Mouse (Mus musculus) liver, embryonic 15.5 days (tissue): ENCODE data around the gene Itga2b. TPM values are rescaled to one million over a fixed set of nuclear protein-coding genes. Genes with fewer than 3 reads are reported as not detected.

Source experiments
- ATAC-seq: fragments of 200-750 bp; cut with Nextera tagmentation; 2 replicates; pipeline ENCODE4 v1.8.0; 2017; ENCODE audit warnings: moderate number of reproducible peaks, mild to moderate bottlenecking, moderate library complexity; ENCODE audit not compliant: insufficient read depth
- H3K27ac ChIP-seq: fragments of 300-500 bp; sonication (generic); replicated peaks from 2 replicates; pipeline ENCODE4 v1.5.1; 2015; ENCODE audit warnings: mild to moderate bottlenecking, inconsistent platforms
- H3K27me3 ChIP-seq: fragments of 300-500 bp; sonication (generic); 2 replicates; pipeline ENCODE4 v1.6.1; 2015; ENCODE audit warnings: mild to moderate bottlenecking, inconsistent platforms
- H3K36me3 ChIP-seq: fragments of 300-500 bp; sonication (generic); replicated peaks from 2 replicates; pipeline ENCODE4 v1.6.1; 2015; ENCODE audit warnings: moderate library complexity, mild to moderate bottlenecking, inconsistent platforms
- H3K4me1 ChIP-seq: fragments of 300-500 bp; sonication (generic); replicated peaks from 2 replicates; pipeline ENCODE4 v1.6.1; 2015; ENCODE audit warnings: inconsistent platforms
- H3K4me2 ChIP-seq: fragments of 300-500 bp; sonication (generic); 2 replicates; pipeline ENCODE4 v1.6.1; 2015; ENCODE audit warnings: moderate library complexity, mild to moderate bottlenecking, inconsistent platforms
- H3K4me3 ChIP-seq: fragments of 300-500 bp; sonication (generic); replicated peaks from 2 replicates; pipeline ENCODE4 v1.5.1; 2015; ENCODE audit warnings: mild to moderate bottlenecking, inconsistent platforms
- H3K9ac ChIP-seq: fragments of 300-500 bp; sonication (generic); 2 replicates; pipeline ENCODE4 v1.6.1; 2015; ENCODE audit warnings: moderate library complexity, mild to moderate bottlenecking, inconsistent platforms
- H3K9me3 ChIP-seq: fragments of 300-500 bp; sonication (generic); replicated peaks from 2 replicates; pipeline ENCODE4 v1.6.1; 2016; ENCODE audit warnings: inconsistent platforms
- WGBS: fragments of 180-500 bp; shearing (Covaris S2); methylation state at CpG from one replicate; pipeline ENCODE4 v1.1.7; 2015; ENCODE audit warnings: mixed read lengths; ENCODE audit not compliant: insufficient replicate concordance; 5-methylcytosine and 5-hydroxymethylcytosine counted together
- polyA plus RNA-seq: library from polyadenylated mRNA; unstranded; fragments of >200 nt; fragmentation: Nextera tagmentation; extraction: Ambion mirVana; gene quantifications from 2 replicates; pipeline ENCODE4 v1.2.1, GENCODE M21; 2015

The Itga2b gene
- polyA plus RNA-seq, 1 experiment from 2014 or later, result 26.9 TPM

DNA sequence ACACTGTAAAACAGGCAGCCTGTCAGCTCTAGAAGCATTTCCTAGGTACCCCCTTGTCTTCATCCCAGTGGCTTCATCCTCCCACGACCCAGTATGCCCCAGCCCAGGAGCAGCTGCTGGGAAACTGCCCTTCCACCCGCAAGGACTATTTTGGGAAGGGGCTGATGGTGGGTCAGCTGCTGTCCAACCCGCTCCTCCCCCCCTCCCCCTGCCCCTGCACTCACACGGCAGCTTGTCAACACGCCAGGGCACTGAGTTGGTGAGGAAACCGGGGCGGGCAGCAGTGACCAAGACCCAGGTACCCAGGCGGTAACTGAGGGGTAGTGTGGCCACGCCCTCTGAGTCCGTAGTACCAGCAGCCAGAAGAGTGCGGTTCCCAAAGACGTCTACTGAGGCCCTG, 26.2 kb downstream of the Itga2b start:
- Histone ChIP-seq H3K4me3 (no peak overlapping the region), H3K27ac (no peak overlapping the region), H3K9ac (no peak overlapping the region), H3K4me2 (no peak overlapping the region), H3K9me3 (no peaks in the 10 kb centered on the region), H3K27me3 (peaks cover 87% of the 10 kb centered on the region), H3K36me3 (no peaks in the 10 kb centered on the region), H3K4me1 (peaks cover 27% of the 10 kb centered on the region)
- WGBS, result 61% methylated on average over 12 of the region's 12 CpGs
- no peak for ATAC-seq

DNA sequence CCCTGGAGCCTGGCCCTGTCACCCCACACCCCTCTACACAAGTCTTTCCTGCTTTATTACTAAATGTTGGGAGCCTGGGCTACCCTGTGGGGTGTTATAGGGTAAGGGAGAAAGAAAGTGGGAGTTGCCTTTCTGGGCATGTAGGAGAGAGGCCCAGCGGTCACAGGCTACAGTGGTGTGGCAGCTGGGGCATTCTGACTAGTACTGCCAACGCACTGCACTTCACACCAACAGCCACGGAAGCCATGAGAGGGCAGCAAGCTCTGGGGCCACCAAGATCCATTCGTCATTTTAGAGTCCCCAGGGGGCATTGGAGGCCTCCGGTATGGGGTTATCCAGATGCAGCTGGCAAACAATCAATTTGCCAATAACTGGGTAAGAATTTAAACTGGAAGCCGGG, 27.8 kb downstream of the Itga2b start:
- Histone ChIP-seq H3K4me1 (peaks cover 29% of the 10 kb centered on the region), H3K9me3 (no peaks in the 10 kb centered on the region), H3K9ac (no peak overlapping the region), H3K4me2 (no peak overlapping the region), H3K36me3 (no peaks in the 10 kb centered on the region), H3K4me3 (no peak overlapping the region), H3K27ac (no peak overlapping the region), H3K27me3 (peaks cover 87% of the 10 kb centered on the region)
- no peak for ATAC-seq
- WGBS, result 75% methylated on average over 6 of the region's 6 CpGs

DNA sequence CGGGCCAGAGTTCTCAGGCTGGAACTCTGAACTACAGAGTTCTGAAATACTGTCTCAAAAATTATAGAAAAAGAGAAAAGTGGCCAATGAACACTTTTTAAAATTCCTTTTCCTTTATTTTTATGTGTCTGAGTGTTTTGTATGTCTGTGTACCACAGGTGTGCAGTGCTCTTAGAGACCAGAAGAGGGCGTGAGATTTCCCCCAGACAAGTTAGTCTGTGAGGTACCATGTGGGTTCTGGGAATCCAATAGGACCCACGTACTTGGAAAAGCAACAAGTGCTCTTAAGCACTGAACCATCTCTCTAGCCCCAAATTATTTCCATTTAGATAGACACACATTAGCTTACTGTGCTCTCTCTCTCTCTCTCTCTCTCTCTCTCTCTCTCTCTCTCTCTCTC, 28.5 kb downstream of the Itga2b start:
- 64% methylated on average over 3 of the region's 3 CpGs for WGBS
- Histone ChIP-seq H3K4me3 (no peak overlapping the region), H3K9me3 (no peaks in the 10 kb centered on the region), H3K27me3 (peaks cover 86% of the 10 kb centered on the region), H3K36me3 (no peaks in the 10 kb centered on the region), H3K4me1 (peaks cover 22% of the 10 kb centered on the region), H3K27ac (no peak overlapping the region), H3K9ac (no peak overlapping the region), H3K4me2 (no peak overlapping the region)
- no peak for ATAC-seq

DNA sequence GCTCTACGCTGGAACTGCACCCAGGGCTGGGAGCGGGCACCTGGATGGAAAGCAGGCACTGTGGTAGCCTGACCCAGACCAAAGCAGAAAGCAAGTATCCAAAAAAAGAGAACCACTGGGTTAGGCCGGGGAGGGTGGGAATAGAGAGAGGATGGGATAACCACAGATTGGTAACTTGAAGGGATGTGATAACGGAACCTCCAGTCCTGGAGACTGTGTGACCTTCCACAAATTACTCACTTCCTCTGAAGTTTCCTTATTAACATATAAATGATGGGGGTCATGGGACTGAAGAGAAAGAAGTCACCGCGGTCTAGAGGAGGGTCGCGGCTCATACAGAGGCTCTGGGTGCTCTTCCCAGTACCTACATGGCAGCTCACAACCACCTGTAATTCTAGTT, 29.7 kb downstream of the Itga2b start:
- no peak overlapping the region for H3K9ac ChIP-seq
- H3K36me3 ChIP-seq, result peaks cover 11% of the 10 kb centered on the region
- H3K4me1 ChIP-seq, result peaks cover 13% of the 10 kb centered on the region
- WGBS, result 77% methylated on average over 8 of the region's 8 CpGs
- peaks cover 86% of the 10 kb centered on the region for H3K27me3 ChIP-seq
- no peak overlapping the region for H3K4me3 ChIP-seq
- H3K27ac ChIP-seq, result no peak overlapping the region
- H3K9me3 ChIP-seq, result no peaks in the 10 kb centered on the region
- no peak overlapping the region for H3K4me2 ChIP-seq
- no peak for ATAC-seq

DNA sequence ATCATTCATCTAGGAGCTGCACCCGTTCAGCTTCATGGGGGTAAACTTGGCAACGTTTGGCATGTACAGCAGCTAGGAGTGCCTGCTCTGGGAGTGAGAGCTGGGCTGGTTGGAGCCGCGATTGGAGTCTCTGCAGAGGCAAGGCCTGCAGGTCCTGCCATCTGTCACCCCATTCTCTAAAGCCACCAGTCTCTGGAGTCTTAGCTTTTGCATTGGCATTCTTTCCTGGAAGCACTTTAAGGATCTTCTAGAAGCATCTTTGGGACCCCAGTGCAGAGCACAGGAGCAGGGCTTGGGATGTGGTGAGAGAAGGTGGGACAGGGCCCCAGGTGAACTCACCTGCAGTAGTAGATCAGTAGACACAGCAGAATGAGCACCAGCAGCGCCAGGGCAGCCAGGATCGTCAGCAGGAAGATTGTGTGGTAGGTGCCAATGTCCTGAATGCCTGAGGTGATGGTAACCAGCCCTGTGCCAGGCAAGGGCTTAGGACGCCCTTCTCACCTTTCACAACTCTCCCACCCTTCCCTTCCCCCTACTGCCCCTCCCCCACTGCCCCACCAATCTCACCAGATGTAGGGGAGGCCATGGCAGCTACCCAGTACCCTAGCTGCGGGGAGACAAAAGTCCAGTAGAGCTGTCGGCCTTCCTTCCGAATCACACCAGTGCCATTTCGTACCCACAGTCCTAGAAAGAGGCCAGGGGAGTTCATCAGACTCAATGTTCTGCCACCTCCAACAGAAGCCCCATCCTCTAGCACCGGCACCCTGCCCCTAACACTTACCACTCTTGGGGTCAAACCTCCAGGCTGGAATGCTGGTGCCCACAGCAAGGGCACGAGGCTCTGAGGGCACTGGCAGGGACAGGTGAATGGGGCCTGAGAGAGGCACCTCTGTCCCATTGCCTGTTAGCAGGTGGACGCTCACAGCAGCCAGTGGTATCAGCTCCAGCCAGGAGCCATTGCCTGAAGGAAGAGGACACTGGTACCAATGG, 30.5 kb downstream of the Itga2b start:
- 70% methylated on average over 14 of the region's 14 CpGs for WGBS
- ATAC-seq, result no peak
- H3K27ac ChIP-seq, result no peak overlapping the region
- no peak overlapping the region for H3K9ac ChIP-seq
- H3K36me3 ChIP-seq, result peaks cover 15% of the 10 kb centered on the region
- no peak overlapping the region for H3K4me3 ChIP-seq
- H3K9me3 ChIP-seq, result no peaks in the 10 kb centered on the region
- peaks cover 13% of the 10 kb centered on the region for H3K4me1 ChIP-seq
- H3K4me2 ChIP-seq, result no peak overlapping the region
- peaks cover 85% of the 10 kb centered on the region for H3K27me3 ChIP-seq

DNA sequence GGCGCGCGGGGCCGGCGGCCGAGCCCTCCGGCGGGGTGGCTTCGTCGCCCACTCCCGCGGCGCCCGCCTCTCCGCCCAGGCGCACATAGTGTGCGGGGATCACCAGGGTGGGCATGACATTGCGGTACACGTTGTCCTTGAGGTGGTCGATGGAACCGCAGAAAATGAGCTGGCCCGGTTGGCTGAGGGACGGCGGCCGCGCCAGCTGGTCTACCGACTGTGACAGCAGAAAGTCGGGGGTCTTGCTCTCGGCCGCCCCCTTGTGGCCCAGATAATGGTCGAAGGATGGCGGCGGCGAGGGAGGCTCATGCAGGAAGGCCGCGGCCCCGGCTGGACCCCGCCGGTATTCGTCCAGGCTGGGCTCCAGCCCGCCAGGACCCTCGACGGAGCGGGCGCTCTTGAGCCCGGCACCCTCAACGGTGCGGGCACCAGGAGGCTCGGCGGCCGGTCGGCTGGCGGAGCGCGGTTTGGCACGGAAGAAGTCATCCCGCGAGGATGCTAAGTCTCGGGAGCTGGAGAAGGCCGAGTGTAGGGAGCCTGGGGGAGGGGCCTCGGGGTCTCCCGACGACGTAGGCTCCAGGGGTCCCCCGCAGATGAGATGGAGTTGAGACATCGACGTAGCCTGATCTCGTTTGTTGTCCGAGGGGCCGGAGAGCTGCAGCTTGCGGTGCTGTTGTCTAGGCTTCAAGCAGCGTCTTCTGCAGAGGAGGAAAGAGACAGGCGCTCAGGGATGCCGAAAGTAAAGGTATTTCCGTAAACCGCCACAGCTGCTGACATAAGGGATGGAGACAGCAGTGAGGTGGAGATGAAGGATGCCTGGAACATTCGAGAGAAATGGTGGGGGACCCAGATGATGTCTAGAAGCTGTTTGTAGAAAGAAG, 31.5 kb downstream of the Itga2b start:
- Histone ChIP-seq H3K27ac (no peak overlapping the region), H3K9ac (peak overlapping the region; percentile 27; the same call in 1 of the 2 replicates), H3K4me3 (peak overlapping the region; percentile 51), H3K4me2 (peak overlapping the region; percentile 80), H3K4me1 (peaks cover 19% of the 10 kb centered on the region), H3K36me3 (peaks cover 15% of the 10 kb centered on the region), H3K9me3 (no peaks in the 10 kb centered on the region), H3K27me3 (peaks cover 77% of the 10 kb centered on the region)
- ATAC-seq, result no peak
- WGBS, result 22% methylated on average over 77 of the region's 77 CpGs

DNA sequence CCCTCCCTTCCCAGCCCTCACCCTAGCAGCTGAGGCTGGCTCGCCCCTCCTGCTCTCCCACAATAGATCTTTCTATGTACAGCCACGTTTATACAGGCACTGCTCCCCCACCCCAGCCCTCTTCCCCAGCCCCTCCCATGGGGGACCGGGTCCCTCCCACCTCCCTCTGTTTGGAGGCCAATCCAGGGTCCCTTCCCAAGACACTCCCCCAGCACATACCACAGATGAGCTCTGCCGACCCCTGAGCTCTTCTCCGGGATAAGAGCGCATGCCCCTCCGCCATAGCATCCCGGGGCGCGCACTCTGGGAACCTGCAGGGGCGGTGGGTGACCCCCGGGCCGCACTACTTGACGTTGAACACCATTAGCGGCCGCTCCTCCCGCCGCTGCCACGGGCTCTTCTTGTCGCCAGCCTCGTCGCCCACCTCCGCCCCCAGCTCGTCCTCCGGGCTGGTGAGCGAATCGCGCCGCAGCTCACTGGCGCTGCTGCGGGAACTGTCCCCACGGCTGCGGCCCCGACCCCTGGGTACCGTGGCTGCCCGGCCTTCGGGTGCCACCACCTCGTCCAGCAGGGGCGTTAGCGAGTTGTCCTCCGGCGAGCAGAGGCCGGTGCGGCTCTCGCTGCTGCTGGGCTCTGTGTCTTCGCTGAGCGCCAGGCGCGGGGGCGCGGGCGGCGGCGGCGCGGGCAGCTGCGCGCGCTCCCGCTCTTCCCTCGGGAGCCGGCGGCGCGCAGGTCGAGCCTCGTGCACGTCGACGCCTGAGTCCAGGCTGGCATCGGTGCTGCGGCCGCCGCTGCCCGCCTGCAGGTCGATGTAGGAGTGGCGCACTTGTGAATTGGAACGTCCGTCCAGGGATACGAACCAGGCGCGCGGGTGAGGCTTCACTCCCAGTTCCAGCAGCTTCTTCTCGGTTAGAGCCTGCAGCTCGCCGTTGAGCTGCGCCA, 32.5 kb downstream of the Itga2b start:
- peaks cover 15% of the 10 kb centered on the region for H3K36me3 ChIP-seq
- H3K4me3 ChIP-seq, result peak overlapping the region; percentile 51
- H3K4me1 ChIP-seq, result peaks cover 25% of the 10 kb centered on the region
- peaks cover 77% of the 10 kb centered on the region for H3K27me3 ChIP-seq
- H3K4me2 ChIP-seq, result peak overlapping the region; percentile 80
- no peak overlapping the region for H3K27ac ChIP-seq
- no peak for ATAC-seq
- no peak overlapping the region for H3K9ac ChIP-seq
- 29% methylated on average over 87 of the region's 87 CpGs for WGBS
- no peaks in the 10 kb centered on the region for H3K9me3 ChIP-seq

DNA sequence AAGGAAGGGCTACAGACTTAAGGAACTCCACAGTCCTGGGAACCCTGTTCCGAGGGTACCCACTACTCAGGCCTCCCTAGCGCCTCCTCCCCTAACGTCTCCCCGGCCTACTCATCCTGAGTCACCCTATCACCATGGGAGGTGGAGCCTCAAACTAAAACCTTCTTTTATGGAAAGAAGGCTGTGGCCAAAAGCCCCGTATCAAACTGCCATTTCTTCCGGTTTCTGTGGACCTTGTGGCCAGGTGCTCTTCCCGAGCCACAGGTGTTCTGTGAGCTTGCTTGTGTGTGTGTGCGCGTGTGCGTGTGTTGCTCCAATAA, 33.5 kb downstream of the Itga2b start:
- 69% methylated on average over 10 of the region's 10 CpGs for WGBS
- Histone ChIP-seq H3K9me3 (no peaks in the 10 kb centered on the region), H3K27me3 (peaks cover 72% of the 10 kb centered on the region)

DNA sequence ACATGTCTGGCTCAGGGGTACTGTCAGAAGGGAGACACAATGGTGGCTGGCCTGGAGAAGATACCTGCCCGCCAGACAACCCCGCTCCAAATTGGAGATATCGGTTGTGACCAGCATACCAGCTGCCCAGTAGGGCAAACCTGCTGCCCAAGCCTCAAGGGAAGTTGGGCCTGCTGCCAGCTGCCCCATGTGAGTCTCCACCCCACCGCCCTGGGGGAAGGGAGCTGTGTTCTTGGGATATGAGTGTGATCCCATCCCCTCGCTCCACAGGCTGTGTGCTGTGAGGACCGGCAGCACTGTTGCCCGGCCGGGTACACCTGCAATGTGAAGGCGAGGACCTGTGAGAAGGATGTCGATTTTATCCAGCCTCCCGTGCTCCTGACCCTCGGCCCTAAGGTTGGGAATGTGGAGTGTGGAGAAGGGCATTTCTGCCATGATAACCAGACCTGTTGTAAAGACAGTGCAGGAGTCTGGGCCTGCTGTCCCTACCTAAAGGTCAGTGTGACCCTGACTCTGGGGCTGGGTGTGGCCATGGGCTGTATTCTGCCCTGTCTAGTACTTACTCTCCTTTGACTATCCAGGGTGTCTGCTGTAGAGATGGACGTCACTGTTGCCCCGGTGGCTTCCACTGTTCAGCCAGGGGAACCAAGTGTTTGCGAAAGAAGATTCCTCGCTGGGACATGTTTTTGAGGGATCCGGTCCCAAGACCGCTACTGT, 34.0 kb downstream of the Itga2b start:
- 81% methylated on average over 18 of the region's 18 CpGs for whole genome bisulfite sequencing
- Histone ChIP-seq H3K27me3 (peaks cover 68% of the 10 kb centered on the region), H3K4me1 (peaks cover 38% of the 10 kb centered on the region), H3K9me3 (no peaks in the 10 kb centered on the region), H3K9ac (no peak overlapping the region), H3K4me2 (no peak overlapping the region), H3K27ac (no peak overlapping the region), H3K4me3 (no peak overlapping the region), H3K36me3 (peaks cover 15% of the 10 kb centered on the region)
- no peak for ATAC-seq

More for the DNA sequence above, 33.5 kb downstream of the Itga2b start:
- no peak overlapping the region for H3K9ac ChIP-seq
- no peak overlapping the region for H3K4me2 ChIP-seq
- ATAC-seq, result no peak
- no peak overlapping the region for H3K27ac ChIP-seq
- H3K36me3 ChIP-seq, result peaks cover 15% of the 10 kb centered on the region
- peaks cover 33% of the 10 kb centered on the region for H3K4me1 ChIP-seq
- H3K4me3 ChIP-seq, result no peak overlapping the region
